Mouse (Mus musculus) olfactory bulb, adult 2 months (tissue): ENCODE data around the gene Rhod. TPM values are rescaled to one million over a fixed set of nuclear protein-coding genes. Genes with fewer than 3 reads are reported as not detected.

Experiments
- H3K27ac ChIP-seq: fragments of 200-500 bp; 2 replicates; pipeline ENCODE4 v1.5.1; 2012; ENCODE audit warnings: low read depth, low read length; ENCODE audit not compliant: insufficient read depth
- H3K4me1 ChIP-seq: fragments of 200-500 bp; 2 replicates; pipeline ENCODE4 v1.6.1; 2012; ENCODE audit warnings: low read length; ENCODE audit not compliant: control insufficient read depth, insufficient read depth
- H3K4me3 ChIP-seq: fragments of 200-500 bp; 2 replicates; pipeline ENCODE4 v1.5.1; 2012; ENCODE audit warnings: mild to moderate bottlenecking, low read depth, low read length, moderate library complexity; ENCODE audit not compliant: insufficient read depth
- CTCF ChIP-seq: fragments of 200-500 bp; IDR thresholded peaks from 2 replicates; pipeline ENCODE4 v1.5.1; 2012; ENCODE audit warnings: low read depth, mild to moderate bottlenecking, low read length, moderate library complexity; ENCODE audit not compliant: insufficient read depth
- POLR2A ChIP-seq: fragments of 200-500 bp; IDR thresholded peaks from 2 replicates; pipeline ENCODE4 v1.6.1; 2012; ENCODE audit warnings: mild to moderate bottlenecking, low read depth, low read length, moderate library complexity; ENCODE audit not compliant: insufficient read depth
- WGBS: fragments of 180-500 bp; shearing (Covaris S2); methylation state at CpG from one replicate; pipeline ENCODE4 v1.1.7; 2018; 5-methylcytosine and 5-hydroxymethylcytosine counted together
- polyA plus RNA-seq: library from polyadenylated mRNA; stranded (reverse); fragments of >200 nt; gene quantifications from 2 replicates; pipeline ENCODE4 v1.2.4, GENCODE M21; 2012; ENCODE audit warnings: low replicate concordance; ENCODE audit not compliant: missing spikeins, insufficient read depth, insufficient read length

Gene Rhod
- polyA plus RNA-seq, 1 experiment = not detected

DNA sequence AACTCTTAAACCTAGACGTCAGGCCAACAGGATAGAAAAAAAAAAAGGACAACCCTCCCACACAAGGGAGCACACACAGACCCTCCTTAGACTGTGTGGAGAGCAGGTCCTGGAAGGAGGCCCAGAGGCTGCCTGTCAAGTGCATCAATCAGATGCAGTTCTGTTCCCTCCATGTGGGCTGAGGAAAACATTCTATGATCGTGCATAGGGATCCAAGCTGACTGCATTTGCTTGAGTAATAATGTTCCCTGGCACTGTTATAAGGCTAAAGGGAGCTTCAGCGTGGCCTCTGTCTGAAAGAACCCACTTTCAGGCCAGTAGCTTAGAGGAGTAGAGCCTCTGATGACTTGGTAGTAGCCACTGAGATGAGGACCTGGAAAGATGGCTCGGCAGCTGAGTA is 13.3 kb upstream of the Rhod start:
- Histone ChIP-seq H3K27ac (no peak overlapping the region), H3K4me1 (peaks cover 20% of the 10 kb centered on the region), H3K4me3 (no peak overlapping the region)
- TF ChIP-seq POLR2A = no peak
- no peak for TF ChIP-seq CTCF
- 53% methylated on average over 4 of the region's 4 CpGs for WGBS

DNA sequence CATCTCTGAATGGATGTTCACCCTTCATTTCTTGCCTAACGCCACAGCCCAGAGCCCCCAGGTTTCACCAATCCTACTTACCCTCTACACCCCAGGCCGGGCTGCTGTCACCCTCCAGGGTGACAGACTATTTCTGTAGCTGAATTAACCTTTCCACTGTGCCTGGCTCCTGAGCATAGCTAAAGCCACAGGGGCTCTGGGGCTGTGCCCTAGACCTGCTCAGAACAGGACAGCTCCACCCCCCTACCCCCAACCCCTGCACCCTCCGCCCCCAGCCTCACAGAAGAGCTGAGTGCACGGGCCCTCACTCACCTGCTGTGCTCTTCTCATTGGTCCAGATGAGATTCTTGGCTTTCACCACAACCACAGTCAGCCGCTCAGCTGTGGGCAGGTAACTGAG is 12.7 kb upstream of the Rhod start:
- Histone ChIP-seq H3K4me1 (peaks cover 20% of the 10 kb centered on the region), H3K4me3 (no peak overlapping the region), H3K27ac (no peak overlapping the region)
- no peak for TF ChIP-seq POLR2A
- TF ChIP-seq CTCF = no peak
- 49% methylated on average over 5 of the region's 5 CpGs for WGBS

GRCm38 (mm10) chr19:4451098-4451497 is 11.9 kb upstream of the Rhod start:
- Histone ChIP-seq H3K4me3 (no peak overlapping the region), H3K4me1 (peaks cover 12% of the 10 kb centered on the region), H3K27ac (no peak overlapping the region)
- 62% methylated on average over 8 of the region's 8 CpGs for WGBS
- TF ChIP-seq CTCF (no peak), POLR2A (no peak)

- H3K4me3 ChIP-seq = no peak overlapping the region
- no peak overlapping the region for H3K27ac ChIP-seq
- WGBS = 80% methylated on average over 5 of the region's 5 CpGs
- TF ChIP-seq CTCF (no peak), POLR2A (no peak)
- H3K4me1 ChIP-seq = peaks cover 9% of the 10 kb centered on the region
Measured at GRCm38 (mm10) chr19:4450666-4451065, 11.4 kb upstream of the Rhod start.

- no peak overlapping the region for H3K4me3 ChIP-seq
- 95% methylated on average over 9 of the region's 9 CpGs for WGBS
- no peak overlapping the region for H3K27ac ChIP-seq
- TF ChIP-seq CTCF (no peak), POLR2A (no peak)
- H3K4me1 ChIP-seq = no peaks in the 10 kb centered on the region
Measured at GRCm38 (mm10) chr19:4449230-4449629, 10.0 kb upstream of the Rhod start.

DNA sequence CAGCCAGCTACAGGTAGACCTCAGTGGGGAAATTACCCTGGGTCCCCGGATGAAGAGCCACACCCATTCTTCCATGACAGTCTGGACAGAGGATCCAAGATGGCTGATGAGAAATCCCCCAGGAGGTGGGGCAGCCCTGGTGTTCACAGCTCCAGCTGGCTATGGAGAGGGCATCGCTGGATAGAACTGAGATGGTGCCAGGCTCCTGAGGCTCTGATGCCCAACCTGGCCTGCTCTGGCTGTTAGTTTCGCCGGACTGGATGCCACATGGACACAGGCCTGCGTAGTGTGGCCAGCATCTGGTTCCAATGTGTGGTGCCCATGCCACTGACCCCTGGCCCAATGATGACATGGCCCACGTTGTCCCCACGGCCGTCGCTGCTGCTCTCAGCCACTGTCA is 8.2 kb upstream of the Rhod start:
- Histone ChIP-seq H3K4me3 (no peak overlapping the region), H3K4me1 (no peaks in the 10 kb centered on the region), H3K27ac (no peak overlapping the region)
- TF ChIP-seq POLR2A = no peak
- TF ChIP-seq CTCF = no peak
- 86% methylated on average over 9 of the region's 9 CpGs for WGBS

- 87% methylated on average over 8 of the region's 8 CpGs for WGBS
- Histone ChIP-seq H3K27ac (no peak overlapping the region), H3K4me3 (no peak overlapping the region), H3K4me1 (no peaks in the 10 kb centered on the region)
- no peak for TF ChIP-seq CTCF
- TF ChIP-seq POLR2A = no peak
Measured at GRCm38 (mm10) chr19:4446661-4447420, 7.6 kb upstream of the Rhod start.

DNA sequence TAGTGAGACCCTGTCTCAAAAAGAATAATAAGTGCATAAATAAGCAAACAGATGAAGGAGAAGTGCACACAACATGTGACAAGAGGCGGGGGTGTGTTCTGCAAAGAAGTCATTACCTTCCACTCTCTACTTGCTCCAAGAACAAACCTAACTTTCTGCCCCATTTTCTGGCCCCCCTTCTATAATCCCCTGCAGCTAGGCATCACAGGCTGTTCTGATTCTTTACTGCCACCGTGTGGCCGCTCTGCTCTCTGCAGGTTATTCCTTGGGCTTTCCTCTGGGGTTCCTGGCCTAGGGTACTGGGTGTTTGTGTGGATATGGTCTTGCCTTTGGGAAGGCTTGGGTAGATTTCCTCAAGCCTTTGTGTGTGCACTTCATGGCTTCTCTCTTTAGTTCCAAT is 3.2 kb upstream of the Rhod start:
- 8% methylated on average over 3 of the region's 3 CpGs for WGBS
- peaks cover 11% of the 10 kb centered on the region; the same call in 1 of the 2 replicates for H3K4me1 ChIP-seq
- H3K4me3 ChIP-seq = no peak overlapping the region
- no peak overlapping the region for H3K27ac ChIP-seq
- no peak for TF ChIP-seq POLR2A
- peak; percentile 29; the same call in 1 of the 2 replicates for TF ChIP-seq CTCF

DNA sequence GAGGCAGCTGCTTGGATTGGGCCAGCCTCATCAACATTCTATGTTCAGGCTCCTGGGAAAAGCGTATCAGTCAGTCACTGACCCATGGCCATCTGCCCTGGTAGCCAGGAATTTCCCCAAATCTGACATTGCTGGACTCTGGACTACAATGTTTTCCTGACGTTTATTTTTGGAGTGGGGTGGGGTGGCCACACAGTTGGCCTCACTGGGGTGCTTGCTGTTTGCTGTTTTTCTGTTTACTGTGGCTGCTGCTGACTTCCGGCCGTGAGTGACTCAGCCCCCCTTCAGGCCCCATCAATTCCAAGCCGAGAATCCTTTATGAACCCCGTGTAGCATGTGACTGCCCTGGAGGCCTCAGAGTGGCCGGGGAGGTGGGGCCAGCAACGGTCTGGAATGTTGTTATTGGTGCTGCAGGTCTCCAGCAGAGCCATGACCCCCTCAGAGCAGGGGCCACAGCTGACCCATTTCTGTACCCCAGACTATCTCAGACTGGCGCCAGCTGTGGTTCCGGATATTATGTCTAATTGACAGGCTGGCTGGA is 2.5 kb upstream of the Rhod start:
- no peak overlapping the region for H3K4me3 ChIP-seq
- no peak overlapping the region for H3K27ac ChIP-seq
- 41% methylated on average over 10 of the region's 10 CpGs for WGBS
- peaks cover 11% of the 10 kb centered on the region; the same call in 1 of the 2 replicates for H3K4me1 ChIP-seq
- no peak for TF ChIP-seq CTCF
- no peak for TF ChIP-seq POLR2A
